Mouse (Mus musculus): ENCODE results near the gene Mrpl11. TPM values are rescaled to one million over a fixed set of nuclear protein-coding genes. Genes with fewer than 3 reads are reported as not detected.
"Not testable (repeated sequence)": the region's sequence is repeated elsewhere in the genome, so short reads cannot be mapped to it uniquely, and the experiment has no call there.

The Mrpl11 gene
- polyA plus RNA-seq, 1 experiment from 2014 or later: 42.8 TPM

GRCm38 (mm10) chr19:4999445-5000140, 37.6 kb downstream of the Mrpl11 start:
- Histone ChIP-seq H3K4me2 (no peak overlapping the region), H3K27ac (replicated peaks) (no peak overlapping the region), H3K36me3 (replicated peaks) (no peaks in the 10 kb centered on the region), H3K4me3 (replicated peaks) (no peak overlapping the region), H3K27me3 (peaks cover 34% of the 10 kb centered on the region), H3K9me3 (replicated peaks) (no peaks in the 10 kb centered on the region), H3K4me1 (replicated peaks) (peaks cover 6% of the 10 kb centered on the region; the same call in 1 of the 2 replicates), H3K9ac (no peak overlapping the region)
- ATAC-seq (ENCODE audit: insufficient read depth): no peak
- 44% methylated on average over 6 of the region's 6 CpGs for whole genome bisulfite sequencing (ENCODE audit: insufficient replicate concordance)

GRCm38 (mm10) chr19:5001666-5002406, 39.9 kb downstream of the Mrpl11 start:
- H3K4me3 ChIP-seq (replicated peaks): no peak overlapping the region
- H3K9me3 ChIP-seq (replicated peaks): no peaks in the 10 kb centered on the region
- H3K36me3 ChIP-seq (replicated peaks): no peaks in the 10 kb centered on the region
- H3K9ac ChIP-seq: no peak overlapping the region
- peaks cover 23% of the 10 kb centered on the region for H3K27me3 ChIP-seq
- H3K27ac ChIP-seq (replicated peaks): no peak overlapping the region
- peaks cover 6% of the 10 kb centered on the region; the same call in 1 of the 2 replicates for H3K4me1 ChIP-seq (replicated peaks)
- no peak overlapping the region for H3K4me2 ChIP-seq
- no peak for ATAC-seq (ENCODE audit: insufficient read depth)
- WGBS (ENCODE audit: insufficient replicate concordance): 2% methylated on average over 39 of the region's 39 CpGs

- H3K9me3 ChIP-seq (replicated peaks); H3K27ac ChIP-seq (replicated peaks); H3K4me3 ChIP-seq (replicated peaks); ATAC-seq (ENCODE audit: insufficient read depth); H3K4me1 ChIP-seq (replicated peaks); H3K4me2 ChIP-seq; H3K9ac ChIP-seq; H3K36me3 ChIP-seq (replicated peaks): not testable (repeated sequence)
- WGBS (ENCODE audit: insufficient replicate concordance): 23% methylated on average over 2 of the region's 2 CpGs
- H3K27me3 ChIP-seq: peaks cover 23% of the 10 kb centered on the region
These were observed 41.7 kb downstream of the Mrpl11 start for GRCm38 (mm10) chr19:5003644-5004043.

- Histone ChIP-seq H3K27me3 (peaks cover 22% of the 10 kb centered on the region), H3K9ac (no peak overlapping the region), H3K36me3 (replicated peaks) (no peaks in the 10 kb centered on the region), H3K4me3 (replicated peaks) (no peak overlapping the region), H3K9me3 (replicated peaks) (no peaks in the 10 kb centered on the region), H3K4me1 (replicated peaks) (peaks cover 6% of the 10 kb centered on the region; the same call in 1 of the 2 replicates), H3K27ac (replicated peaks) (no peak overlapping the region), H3K4me2 (no peak overlapping the region)
- whole genome bisulfite sequencing (ENCODE audit: insufficient replicate concordance): 46% methylated on average over 4 of the region's 4 CpGs
- ATAC-seq (ENCODE audit: insufficient read depth): no peak
These were observed 43.0 kb downstream of the Mrpl11 start for GRCm38 (mm10) chr19:5004925-5005324.

GRCm38 (mm10) chr19:5013138-5013537, 51.2 kb downstream of the Mrpl11 start:
- 40% methylated on average over 8 of the region's 8 CpGs for WGBS (ENCODE audit: insufficient replicate concordance)
- Histone ChIP-seq H3K4me3 (replicated peaks) (no peak overlapping the region), H3K9me3 (replicated peaks) (no peaks in the 10 kb centered on the region), H3K4me2 (no peak overlapping the region), H3K4me1 (replicated peaks) (no peaks in the 10 kb centered on the region), H3K9ac (no peak overlapping the region), H3K27me3 (peaks cover 16% of the 10 kb centered on the region), H3K36me3 (replicated peaks) (no peaks in the 10 kb centered on the region), H3K27ac (replicated peaks) (no peak overlapping the region)
- ATAC-seq (ENCODE audit: insufficient read depth): no peak

GRCm38 (mm10) chr19:5014961-5015398, 53.0 kb downstream of the Mrpl11 start:
- no peak for ATAC-seq (ENCODE audit: insufficient read depth)

GRCm38 (mm10) chr19:5016221-5016742, 54.3 kb downstream of the Mrpl11 start:
- H3K36me3 ChIP-seq (replicated peaks): no peaks in the 10 kb centered on the region
- 36% methylated on average over 10 of the region's 10 CpGs for WGBS (ENCODE audit: insufficient replicate concordance)
- H3K27me3 ChIP-seq: peaks cover 17% of the 10 kb centered on the region
- H3K9me3 ChIP-seq (replicated peaks): no peaks in the 10 kb centered on the region
- no peak for ATAC-seq (ENCODE audit: insufficient read depth)
- no peak overlapping the region for H3K4me2 ChIP-seq
- no peak overlapping the region for H3K27ac ChIP-seq (replicated peaks)
- no peak overlapping the region for H3K4me3 ChIP-seq (replicated peaks)
- no peak overlapping the region for H3K9ac ChIP-seq
- H3K4me1 ChIP-seq (replicated peaks): no peaks in the 10 kb centered on the region

More at GRCm38 (mm10) chr19:5014961-5015398, 53.0 kb downstream of the Mrpl11 start:
- H3K9me3 ChIP-seq (replicated peaks): no peaks in the 10 kb centered on the region
- WGBS (ENCODE audit: insufficient replicate concordance): 12% methylated on average over 8 of the region's 8 CpGs
- no peak overlapping the region for H3K27ac ChIP-seq (replicated peaks)
- H3K36me3 ChIP-seq (replicated peaks): no peaks in the 10 kb centered on the region
- no peaks in the 10 kb centered on the region for H3K4me1 ChIP-seq (replicated peaks)
- no peak overlapping the region for H3K4me2 ChIP-seq
- peaks cover 17% of the 10 kb centered on the region for H3K27me3 ChIP-seq
- no peak overlapping the region for H3K4me3 ChIP-seq (replicated peaks)
- no peak overlapping the region for H3K9ac ChIP-seq

Other genes starting within 250 kb of the Mrpl11 start
- 15.6 and 18.7 TPM in 2 replicates for gene Rbm4b, start 205.7 kb upstream of the Mrpl11 start, polyA plus RNA-seq (2015; fragmentation: Nextera tagmentation; extraction: Ambion mirVana)
- 25.2 and 29.0 TPM in 2 replicates for gene Rbm4, start 168.2 kb upstream of the Mrpl11 start, polyA plus RNA-seq (2015; fragmentation: Nextera tagmentation; extraction: Ambion mirVana)
- 11.6 and 12.7 TPM in 2 replicates for gene Gm21992, start 150.5 kb upstream of the Mrpl11 start, polyA plus RNA-seq (2015; fragmentation: Nextera tagmentation; extraction: Ambion mirVana)
- 37.5 and 41.4 TPM in 2 replicates for gene Rbm14, start 150.5 kb upstream of the Mrpl11 start, polyA plus RNA-seq (2015; fragmentation: Nextera tagmentation; extraction: Ambion mirVana)
- gene Ccs, start 122.8 kb upstream of the Mrpl11 start, polyA plus RNA-seq (2015; fragmentation: Nextera tagmentation; extraction: Ambion mirVana): 52.4 and 61.9 TPM in 2 replicates
- not detected in 2 replicates for gene Ccdc87, start 122.8 kb upstream of the Mrpl11 start, polyA plus RNA-seq (2015; fragmentation: Nextera tagmentation; extraction: Ambion mirVana)
- gene Ctsf, start 107.0 kb upstream of the Mrpl11 start, polyA plus RNA-seq (2015; fragmentation: Nextera tagmentation; extraction: Ambion mirVana): 25.8 and 28.8 TPM in 2 replicates
- 0.85 and 1.2 TPM in 2 replicates for gene Actn3, start 84.2 kb upstream of the Mrpl11 start, polyA plus RNA-seq (2015; fragmentation: Nextera tagmentation; extraction: Ambion mirVana)
- 9.7 and 10.9 TPM in 2 replicates for gene Zdhhc24, start 83.5 kb upstream of the Mrpl11 start, polyA plus RNA-seq (2015; fragmentation: Nextera tagmentation; extraction: Ambion mirVana)
- gene Bbs1, start 55.5 kb upstream of the Mrpl11 start, polyA plus RNA-seq (2015; fragmentation: Nextera tagmentation; extraction: Ambion mirVana): 1.0 TPM in 2 replicates
- gene Dpp3, start 33.9 kb upstream of the Mrpl11 start, polyA plus RNA-seq (2015; fragmentation: Nextera tagmentation; extraction: Ambion mirVana): 46.0 and 47.8 TPM in 2 replicates
- gene Peli3, start 19.0 kb upstream of the Mrpl11 start, polyA plus RNA-seq (2015; fragmentation: Nextera tagmentation; extraction: Ambion mirVana): 0.17 TPM in 2 replicates
- gene Npas4, start 28.2 kb downstream of the Mrpl11 start, polyA plus RNA-seq (2015; fragmentation: Nextera tagmentation; extraction: Ambion mirVana): not detected in 2 replicates
- 0.86 and 0.97 TPM in 2 replicates for gene Slc29a2, start 61.7 kb downstream of the Mrpl11 start, polyA plus RNA-seq (2015; fragmentation: Nextera tagmentation; extraction: Ambion mirVana)
- gene B4gat1, start 76.7 kb downstream of the Mrpl11 start, polyA plus RNA-seq (2015; fragmentation: Nextera tagmentation; extraction: Ambion mirVana): 8.9 TPM in 2 replicates
- gene AC124502.3, start 76.7 kb downstream of the Mrpl11 start, polyA plus RNA-seq (2015; fragmentation: Nextera tagmentation; extraction: Ambion mirVana): 0.36 and 0.54 TPM in 2 replicates
- gene Brms1, start 79.2 kb downstream of the Mrpl11 start, polyA plus RNA-seq (2015; fragmentation: Nextera tagmentation; extraction: Ambion mirVana): 24.0 and 25.5 TPM in 2 replicates
- gene Rin1, start 88.3 kb downstream of the Mrpl11 start, polyA plus RNA-seq (2015; fragmentation: Nextera tagmentation; extraction: Ambion mirVana): 0.17 and 0.38 TPM in 2 replicates
- gene Cd248, start 105.9 kb downstream of the Mrpl11 start, polyA plus RNA-seq (2015; fragmentation: Nextera tagmentation; extraction: Ambion mirVana): 3.2 and 3.7 TPM in 2 replicates
- gene Tmem151a, start 123.4 kb downstream of the Mrpl11 start, polyA plus RNA-seq (2015; fragmentation: Nextera tagmentation; extraction: Ambion mirVana): 0.41 and 0.45 TPM in 2 replicates
- 49.4 and 55.3 TPM in 2 replicates for gene Yif1a, start 126.4 kb downstream of the Mrpl11 start, polyA plus RNA-seq (2015; fragmentation: Nextera tagmentation; extraction: Ambion mirVana)
- gene Cnih2, start 136.4 kb downstream of the Mrpl11 start, polyA plus RNA-seq (2015; fragmentation: Nextera tagmentation; extraction: Ambion mirVana): 0.68 and 0.83 TPM in 2 replicates
- gene Rab1b, start 144.9 kb downstream of the Mrpl11 start, polyA plus RNA-seq (2015; fragmentation: Nextera tagmentation; extraction: Ambion mirVana): 85.4 and 89.7 TPM in 2 replicates
- 1.7 and 2.7 TPM in 2 replicates for gene Klc2, start 156.4 kb downstream of the Mrpl11 start, polyA plus RNA-seq (2015; fragmentation: Nextera tagmentation; extraction: Ambion mirVana)

All from liver, embryonic 15.5 days (tissue).